Mouse (Mus musculus) left cerebral cortex, postnatal 25 days (tissue): Measurements from ENCODE around the gene Bfsp2. TPM values are rescaled to one million over a fixed set of nuclear protein-coding genes. Genes with fewer than 3 reads are reported as not detected.
"Not testable (repeated sequence)": the region's sequence is repeated elsewhere in the genome, so short reads cannot be mapped to it uniquely, and the experiment has no call there.

Experiments used
- DNase-seq, 2 experiments: peaks; one replicate each; pipeline ENCODE4 v3.0.0; 2022; ENCODE audit warnings: low spot score in 2 of 2, mixed read lengths in 1 of 2
- intact Hi-C: fragments of 180-260 bp; cut with DNase I; formaldehyde crosslinking; loops from one replicate; pipeline ENCODE4 v1.15.1; 2025
- total RNA-seq, 2 experiments: library from RNA; stranded (reverse); gene quantifications; 2 replicates each; pipeline ENCODE4 v1.2.3; 2021

Gene Bfsp2
- total RNA-seq, 2 experiments from 2014 or later: 4.3 to 5.5 TPM

DNA sequence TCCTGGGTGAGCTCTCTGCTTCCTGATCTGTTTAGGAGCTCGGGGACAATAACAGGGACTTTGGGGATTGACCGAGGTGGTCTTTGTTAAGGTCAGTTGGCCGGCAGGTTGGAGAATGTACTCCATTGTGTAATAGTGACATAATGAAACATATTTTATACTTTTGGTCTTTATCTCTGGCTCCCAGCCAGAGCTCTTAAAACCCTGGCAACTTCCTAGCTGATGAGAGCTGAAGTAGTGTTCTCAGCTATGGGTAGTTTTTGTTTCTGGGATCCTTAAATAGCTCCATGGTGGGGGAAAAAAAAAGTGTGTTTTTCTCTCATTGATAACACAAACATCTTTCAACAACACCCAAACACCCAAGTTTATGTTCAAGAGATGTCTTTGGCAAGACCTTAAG is 39.6 kb downstream of the Bfsp2 start:
- no peak for DNase-seq
- intact Hi-C loops: no loop called here

DNA sequence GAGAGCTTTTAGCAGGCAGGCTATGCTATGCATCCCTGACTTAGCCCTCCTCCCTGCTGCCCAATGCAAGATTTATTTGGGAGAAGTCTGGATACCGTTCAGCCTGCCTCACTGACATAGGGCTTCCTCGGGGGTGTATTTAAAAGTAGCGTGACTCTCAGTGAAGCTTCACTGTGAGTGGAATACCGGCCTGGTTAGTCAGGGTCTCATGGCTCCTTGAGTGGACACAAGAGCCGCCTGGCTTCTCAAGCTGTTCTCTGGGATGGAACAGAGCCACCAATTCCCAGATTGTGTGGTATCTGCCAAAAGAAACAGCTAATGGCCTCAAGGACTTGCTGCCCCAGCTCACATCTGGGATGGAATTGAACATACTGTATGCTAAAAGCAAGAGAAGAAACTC is 43.1 kb downstream of the Bfsp2 start:
- intact Hi-C loops: no loop called here
- DNase-seq: no peak

DNA sequence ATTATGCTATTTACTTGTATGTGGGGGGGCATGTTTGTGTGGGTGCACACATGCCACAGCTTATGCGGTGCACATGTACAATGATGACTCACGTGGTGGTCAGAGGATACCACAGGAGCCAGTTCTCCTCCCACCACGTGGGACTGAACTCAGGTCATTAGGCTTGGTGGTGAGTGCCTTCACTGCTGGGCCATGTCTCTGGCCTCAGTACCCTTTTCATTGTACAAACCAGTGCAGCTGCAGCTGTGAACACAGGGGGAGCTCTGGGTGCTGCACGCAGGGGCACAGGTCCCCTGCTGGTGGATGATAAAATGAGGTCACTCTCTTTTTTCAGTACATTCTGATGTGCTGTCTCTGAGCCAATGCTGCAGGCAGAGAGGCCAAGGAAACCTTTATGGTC is 46.1 kb downstream of the Bfsp2 start:
- DNase-seq: no peak
- intact Hi-C loops: no loop called here

DNA sequence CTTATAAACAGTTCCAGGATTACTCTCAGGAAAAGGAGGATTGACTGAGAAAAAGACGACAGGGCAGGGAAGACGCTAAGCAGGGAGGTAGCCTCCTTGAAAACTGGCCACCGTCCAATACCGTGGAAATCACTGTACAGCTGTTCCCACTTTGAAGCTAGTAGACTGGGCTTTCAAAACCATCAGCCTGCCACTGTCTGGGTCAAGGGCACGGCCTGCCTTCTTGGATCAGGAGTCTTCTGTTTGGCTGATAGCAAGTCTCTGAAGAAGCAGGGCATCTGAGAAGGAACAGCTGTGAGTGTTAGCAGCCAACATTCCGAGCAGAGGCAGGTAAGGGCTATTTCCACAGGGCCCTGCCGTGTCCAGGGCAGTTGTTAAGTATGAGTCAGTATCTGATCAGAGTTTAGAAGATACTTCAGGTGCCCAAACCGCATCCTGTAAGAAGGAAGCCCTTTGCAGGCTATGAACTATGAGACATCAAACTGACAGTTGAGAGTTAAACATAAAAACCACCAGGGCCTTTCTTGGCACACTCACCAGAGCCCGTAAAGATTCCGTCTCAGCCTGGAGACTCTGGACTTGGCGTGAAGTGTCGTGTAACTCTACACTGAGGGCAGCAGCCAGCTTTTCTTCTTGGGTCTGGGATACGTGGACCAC is 48.0 kb downstream of the Bfsp2 start:
- intact Hi-C loops: no loop called here
- DNase-seq: no peak

DNA sequence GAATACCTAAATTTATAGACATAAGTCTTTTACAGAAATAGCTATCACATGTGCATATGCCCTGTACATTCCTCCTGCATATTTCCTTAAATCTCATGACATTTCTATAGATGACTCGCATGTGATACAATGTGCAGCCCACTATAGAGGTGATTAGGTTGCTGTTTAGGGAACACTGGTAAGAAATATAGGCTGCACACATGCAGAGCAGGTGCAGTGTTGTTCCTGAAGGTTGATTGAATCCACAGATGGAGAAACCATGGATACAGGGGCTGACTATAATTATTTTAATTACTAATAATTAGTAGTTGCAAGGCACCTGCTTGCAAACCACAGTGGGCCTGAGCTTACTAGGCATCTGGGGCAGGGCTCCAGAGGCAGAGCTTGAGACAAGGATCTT is 48.5 kb downstream of the Bfsp2 start:
- intact Hi-C loops: no loop called here
- no peak for DNase-seq

DNA sequence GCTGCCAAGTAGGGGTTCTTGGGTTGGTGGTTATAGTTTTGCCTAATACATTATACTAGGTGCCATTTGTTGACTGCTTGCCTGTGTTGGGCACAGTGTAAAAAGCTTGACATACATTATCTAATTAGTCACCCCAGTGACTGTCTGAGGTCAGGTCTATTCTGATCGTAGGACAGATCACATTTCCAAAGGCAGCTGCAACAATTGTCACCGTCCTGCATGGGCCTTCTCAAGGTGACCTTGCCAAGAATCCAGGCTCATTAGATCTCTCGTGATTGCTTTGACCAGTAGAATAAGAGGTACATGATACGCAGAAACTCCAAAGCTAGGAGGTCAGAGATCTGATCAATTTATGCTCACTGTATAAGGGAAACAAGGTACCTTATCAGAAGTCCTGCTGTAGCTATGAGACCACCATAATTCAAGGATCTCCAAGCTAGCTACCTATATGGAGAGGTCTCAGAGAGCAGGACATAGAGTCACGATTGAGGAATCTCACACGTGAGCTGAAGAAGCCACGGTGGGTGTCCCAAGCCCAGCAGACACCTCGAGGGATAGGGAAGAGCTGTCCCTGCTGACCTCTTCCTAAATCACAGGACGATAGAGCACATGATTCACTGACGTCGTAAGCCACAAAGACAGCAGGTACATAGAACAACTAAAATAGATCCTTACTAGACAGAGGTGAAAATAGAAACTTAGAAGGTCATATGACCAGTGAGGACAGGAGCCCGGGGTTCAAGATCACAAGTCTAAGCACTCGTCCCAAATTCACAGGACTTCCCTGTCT is 49.6 kb downstream of the Bfsp2 start:
- no peak for DNase-seq
- intact Hi-C loops: no loop called here

DNA sequence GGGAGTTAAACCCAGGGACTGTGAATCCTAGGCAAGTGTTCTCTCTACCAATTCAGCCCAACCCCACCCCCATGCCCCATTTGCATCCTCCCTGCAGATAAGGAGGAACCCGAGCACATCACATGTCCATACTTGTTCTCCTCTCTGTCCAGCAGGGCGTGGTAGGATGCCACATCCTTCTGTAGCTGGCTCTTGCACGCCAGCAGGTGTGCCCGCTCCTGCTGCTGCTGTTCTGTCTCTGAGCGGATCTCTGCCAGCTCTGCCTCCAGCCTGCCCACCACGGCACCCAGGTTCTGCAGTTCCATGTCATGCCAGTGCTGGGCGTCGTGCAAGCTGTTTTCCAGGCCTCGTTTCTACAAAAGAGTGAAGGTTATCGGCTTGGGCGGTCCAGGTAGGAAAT is 53.8 kb downstream of the Bfsp2 start:
- no peak for DNase-seq
- intact Hi-C loops: loop anchor here (5.0 kb wide), 1 partner anchor 54 kb away; no protein-coding TSS in a partner anchor

DNA sequence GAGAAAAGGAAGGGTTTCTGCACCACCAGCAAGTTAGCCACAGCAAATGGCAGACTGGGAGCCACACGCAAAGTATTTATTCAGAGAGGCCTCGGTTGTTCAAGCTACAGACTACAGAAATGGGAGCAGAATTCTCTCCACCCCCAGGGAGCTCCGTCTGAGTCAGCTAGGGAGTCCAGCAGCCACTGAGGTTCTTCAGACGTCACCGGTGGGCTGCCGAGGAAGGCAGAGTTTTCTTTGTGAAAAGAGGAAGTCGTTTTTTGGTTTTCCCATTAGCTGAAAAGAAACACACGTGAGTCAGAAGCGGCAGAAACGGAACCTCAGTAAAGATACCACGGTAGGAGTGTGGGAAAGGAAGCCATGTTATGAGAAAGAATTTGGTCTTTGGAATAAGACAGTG is 55.4 kb downstream of the Bfsp2 start:
- intact Hi-C loops: loop anchor here (5.0 kb wide), 1 partner anchor 53 kb away; no protein-coding TSS in a partner anchor
- DNase-seq: no peak

DNA sequence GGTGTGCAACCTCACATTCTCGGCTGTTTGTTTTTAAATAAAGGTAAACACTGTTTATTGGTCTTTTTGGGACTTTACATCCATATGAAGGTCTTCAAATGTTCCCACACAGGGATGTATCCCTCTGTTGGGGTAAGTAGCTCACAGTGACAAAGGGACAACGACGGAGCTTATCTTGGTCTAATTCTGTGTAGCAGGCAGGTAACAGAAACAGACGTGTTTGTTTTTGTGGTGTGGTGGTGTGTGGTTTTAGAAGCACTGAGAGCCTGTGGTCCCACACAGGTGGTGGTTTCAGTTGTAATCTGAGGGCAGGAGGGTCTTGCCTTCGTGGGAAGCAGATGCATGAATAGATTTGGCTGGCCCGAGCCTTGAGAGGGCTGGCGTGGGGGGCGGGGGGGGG is 56.3 kb downstream of the Bfsp2 start:
- intact Hi-C loops: no loop called here
- no peak for DNase-seq

DNA sequence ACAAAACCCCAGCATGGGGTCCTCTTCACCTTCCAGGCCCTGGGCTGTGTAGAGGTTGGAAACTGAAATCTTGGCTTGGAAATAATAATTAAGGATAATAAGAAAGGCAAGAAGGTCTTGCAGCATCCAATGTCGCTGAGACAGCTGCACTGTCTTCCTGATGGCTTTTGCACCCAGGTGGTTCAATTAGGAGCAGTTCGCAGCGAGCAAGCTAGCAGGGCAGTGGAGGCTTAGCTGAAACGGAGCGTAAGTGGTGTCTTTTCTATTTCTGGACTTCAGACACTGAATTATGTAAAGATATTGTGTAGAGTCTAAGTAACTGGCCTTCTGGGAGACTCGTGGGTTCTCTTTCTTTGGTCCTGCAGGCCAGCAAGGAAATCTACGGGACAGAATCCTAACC is 56.8 kb downstream of the Bfsp2 start:
- intact Hi-C loops: no loop called here
- DNase-seq: no peak

DNA sequence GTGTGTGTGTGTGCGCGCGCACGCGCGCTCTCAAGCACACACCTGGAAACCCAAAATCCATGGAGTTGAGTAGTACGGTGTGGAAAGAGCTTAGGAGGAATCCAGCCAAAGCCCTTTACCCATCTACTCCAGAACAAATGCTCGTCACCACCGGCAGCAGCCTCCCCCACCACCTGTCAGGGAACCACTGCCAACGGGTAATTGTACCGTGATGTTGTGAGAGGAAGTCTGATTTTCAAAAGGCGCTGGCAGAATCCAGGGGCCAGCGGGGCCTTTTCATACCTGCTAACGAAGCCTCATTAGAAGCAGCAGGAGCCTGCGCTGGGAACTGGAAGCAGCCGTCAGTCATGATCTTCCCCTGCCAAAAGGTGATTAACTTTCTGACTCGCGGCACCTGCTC is 57.4 kb downstream of the Bfsp2 start:
- intact Hi-C loops: no loop called here
- DNase-seq: no peak

DNA sequence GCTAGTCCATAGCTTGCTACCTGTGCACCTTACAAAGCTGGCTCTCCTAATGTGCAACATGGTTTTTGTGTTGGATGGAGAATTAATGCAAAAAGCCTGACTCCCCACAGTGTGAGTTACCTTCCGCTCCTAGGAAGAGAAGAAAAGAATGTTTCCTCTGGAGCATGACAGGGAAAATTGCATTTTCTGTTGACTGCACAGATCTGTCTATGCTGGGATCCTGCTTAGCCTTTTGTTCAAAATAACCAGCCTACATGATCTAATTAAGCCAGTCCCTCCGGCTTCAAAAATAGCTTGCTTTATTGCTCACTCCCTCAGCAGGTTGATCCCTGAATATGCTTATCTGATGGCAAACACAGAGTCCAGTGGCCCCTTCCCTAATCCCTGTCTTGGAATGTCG is 59.4 kb downstream of the Bfsp2 start:
- DNase-seq: no peak
- intact Hi-C loops: no loop called here

DNA sequence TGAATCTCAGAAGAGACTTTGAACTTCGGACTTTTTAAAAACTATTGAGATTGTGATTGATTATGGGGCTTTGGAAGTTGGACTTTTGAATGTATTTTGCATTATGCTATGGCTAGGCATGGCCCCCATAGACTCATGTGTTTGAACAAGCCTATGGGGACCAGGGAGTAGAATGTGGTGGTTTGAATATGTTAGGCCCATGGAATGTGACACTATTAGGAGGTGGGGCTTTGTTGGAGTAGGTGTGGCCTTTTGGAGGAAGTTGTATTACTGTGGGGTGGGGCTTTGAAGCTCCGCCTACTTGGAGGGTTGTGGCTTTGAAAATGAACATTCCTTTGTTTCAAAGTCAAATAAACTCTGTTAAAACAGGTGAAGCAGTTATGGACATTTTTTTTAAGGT is 61.4 kb downstream of the Bfsp2 start:
- intact Hi-C loops: no loop called here
- DNase-seq: no peak

DNA sequence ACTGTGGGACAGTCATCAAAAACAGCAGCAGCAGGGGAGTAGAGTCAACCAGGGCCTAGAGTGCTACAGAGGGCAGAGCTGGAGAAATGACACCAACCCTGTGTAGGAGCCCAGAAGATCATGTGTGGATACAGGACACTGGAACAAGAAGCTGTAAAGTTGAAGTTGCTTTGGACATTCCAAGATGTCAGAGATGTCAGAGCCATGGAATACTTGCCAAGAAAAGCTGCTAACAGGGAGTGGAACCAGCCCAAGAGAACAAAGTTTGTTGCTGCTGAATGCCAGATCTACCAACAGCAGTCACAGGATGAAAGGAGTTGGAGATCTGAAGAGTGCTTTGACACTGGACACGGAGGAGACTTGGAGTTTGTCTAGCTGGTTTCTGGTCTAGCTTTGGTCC is 62.0 kb downstream of the Bfsp2 start:
- DNase-seq, intact Hi-C loops: not testable (repeated sequence)

DNA sequence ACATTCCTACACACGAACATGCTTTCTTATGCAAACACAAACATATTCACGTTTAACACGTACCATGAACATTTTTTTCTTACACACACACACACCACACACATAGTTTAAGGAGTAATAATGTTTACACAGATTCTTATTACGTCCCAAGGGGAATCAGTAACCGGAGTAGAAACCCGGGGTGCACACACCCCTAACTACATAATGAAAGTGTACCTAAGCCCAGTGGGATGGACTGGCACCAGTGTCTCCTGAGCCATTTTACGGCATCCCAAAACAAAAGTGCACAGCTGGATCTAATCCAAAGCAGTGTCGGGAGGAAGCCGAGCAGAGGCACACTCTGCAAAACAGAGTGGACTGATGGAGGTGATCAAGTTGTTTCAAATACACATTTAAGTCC is 66.8 kb downstream of the Bfsp2 start:
- no peak for DNase-seq
- intact Hi-C loops: no loop called here

DNA sequence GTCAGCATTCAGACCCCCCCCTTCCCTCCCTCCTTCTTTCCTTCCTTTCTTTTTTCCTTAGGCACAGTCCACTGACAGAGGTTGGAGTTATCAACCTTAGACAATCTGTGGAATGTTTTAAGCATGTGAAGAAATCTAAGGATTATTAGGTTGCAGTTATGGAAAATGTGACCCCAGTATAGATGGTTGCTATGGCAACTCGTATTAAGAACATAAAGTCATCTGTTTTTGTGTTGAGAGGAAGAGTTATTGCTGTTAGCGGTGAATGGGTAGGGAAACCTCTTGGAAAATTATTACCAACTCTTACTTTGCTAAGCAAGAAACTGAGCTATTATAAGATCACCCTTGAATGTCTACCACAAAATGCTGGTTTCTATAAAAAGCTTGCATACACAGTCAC is 71.1 kb downstream of the Bfsp2 start:
- DNase-seq: no peak

DNA sequence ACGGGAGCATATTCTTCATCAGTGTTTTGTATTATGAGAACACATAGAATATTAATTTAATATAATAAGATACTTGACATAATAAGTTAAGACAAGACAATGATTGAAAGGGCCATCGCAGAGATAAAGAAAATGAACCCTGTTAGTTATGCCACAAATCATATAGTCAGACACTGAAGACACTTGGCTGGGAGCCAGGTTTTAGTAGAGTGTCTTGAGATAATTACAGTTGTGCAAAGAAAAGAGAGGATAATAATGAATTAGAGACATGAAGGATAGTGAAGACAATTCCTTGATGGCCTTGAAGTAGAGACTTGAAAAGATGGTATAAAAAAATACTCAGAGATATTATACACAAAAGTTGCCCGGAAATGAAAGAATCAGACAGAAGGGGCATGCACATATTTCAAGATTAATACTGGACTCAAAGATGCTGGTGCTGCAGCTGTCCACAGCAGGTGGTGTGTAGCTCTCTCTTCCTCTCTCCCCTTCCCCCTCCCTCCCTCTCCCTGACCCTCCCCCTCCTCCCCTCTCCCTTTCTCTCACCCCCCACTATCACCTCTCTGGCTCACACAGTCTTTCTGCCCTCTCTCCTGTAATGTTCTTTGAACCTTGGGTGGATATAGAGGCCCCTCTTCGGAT is 72.0 kb downstream of the Bfsp2 start:
- intact Hi-C loops: no loop called here
- no peak for DNase-seq

More for the DNA sequence above, 71.1 kb downstream of the Bfsp2 start:
- intact Hi-C loops: no loop called here

DNA sequence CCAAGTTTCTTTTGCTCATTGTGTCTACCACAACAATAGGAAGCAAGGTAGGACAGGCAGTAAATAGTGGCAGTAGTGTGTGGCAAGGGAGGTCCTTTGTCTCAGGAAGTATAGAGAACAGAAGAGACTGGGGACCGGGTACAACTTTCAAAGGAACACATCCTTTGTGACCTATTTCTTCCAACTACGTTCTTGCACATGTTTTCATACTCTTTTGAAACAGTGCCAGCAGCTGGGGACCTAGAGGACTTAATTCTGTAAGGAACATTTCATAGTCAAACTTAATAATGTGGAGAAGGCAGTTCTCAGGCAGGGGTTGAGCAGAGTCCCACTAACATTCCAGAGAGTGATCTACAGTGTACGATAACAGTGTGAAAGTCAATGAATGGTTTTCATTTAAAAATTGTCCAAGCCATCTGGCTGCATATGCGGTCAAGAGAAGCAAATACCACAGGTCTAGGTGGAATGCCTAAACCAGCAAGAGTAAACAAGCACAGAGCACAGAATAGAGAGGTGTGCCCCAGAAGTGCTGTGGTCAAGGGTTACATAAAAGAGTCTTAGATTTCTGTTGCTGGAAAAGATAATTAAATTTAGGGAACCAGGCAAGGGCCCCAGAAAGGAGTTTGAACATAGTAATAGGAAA is 76.8 kb downstream of the Bfsp2 start:
- DNase-seq: no peak
- intact Hi-C loops: no loop called here

DNA sequence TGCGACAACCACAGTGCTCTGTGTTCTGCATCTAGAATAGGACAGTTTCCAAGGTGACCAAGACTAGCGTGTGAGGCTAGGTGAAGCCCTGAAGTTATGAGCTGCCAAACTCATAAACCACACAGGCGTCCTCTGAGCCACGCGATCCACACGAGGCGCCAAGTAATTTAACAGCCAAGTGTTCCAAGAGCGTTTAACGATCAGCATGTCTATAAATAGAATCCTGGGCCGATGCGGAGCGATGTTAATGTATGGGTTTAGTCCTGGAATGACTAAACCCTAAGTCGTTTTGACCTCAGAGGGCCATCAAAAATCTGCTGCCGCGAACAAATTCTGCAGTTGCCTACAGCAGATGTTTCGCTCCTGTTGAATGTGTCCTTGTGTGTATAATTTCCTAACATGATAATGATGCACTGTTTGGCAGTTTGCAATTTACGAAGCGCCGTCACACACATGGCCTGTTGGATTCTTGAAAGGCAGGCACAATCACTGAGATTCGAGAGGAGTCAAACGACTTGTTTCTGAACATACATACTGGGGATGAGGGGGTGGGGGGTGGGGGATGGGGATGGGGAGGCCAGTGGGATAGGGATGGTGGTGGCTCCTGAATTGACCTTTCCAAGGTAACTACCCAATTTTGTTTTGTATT is 81.6 kb downstream of the Bfsp2 start:
- peak; percentile 20 to 43 for DNase-seq
- intact Hi-C loops: no loop called here

DNA sequence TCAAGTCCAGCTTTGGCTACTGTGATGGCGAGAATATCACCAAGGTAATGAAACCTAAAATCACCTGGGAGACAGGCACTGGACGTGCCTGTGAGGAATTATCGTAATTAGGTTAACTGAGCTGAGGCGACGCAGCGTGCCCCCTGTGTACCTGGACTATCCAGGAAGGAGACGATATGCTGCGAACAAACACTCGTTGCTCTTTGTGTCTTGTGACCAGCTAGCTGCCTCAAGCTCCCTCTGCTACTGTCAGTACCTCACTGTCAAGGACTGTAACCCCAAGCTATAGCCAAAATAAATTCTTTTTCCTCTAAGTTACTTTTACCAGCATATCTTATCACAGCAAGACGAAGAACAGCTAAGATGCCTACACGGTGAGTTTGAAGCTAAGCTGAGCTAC is 87.0 kb downstream of the Bfsp2 start:
- intact Hi-C loops: no loop called here
- DNase-seq: no peak
